Mouse (Mus musculus) MEL (cell line): Measurements from ENCODE around the gene Atxn2.

Experiments
- CHD2 ChIP-seq: IDR thresholded peaks from 2 replicates; pipeline ENCODE4 v1.6.1; 2011; ENCODE audit warnings: low read length, improper control_type of control experiment
- CTCF ChIP-seq, 3 experiments: IDR thresholded peaks in 2 of 3; conservative IDR thresholded peaks in 1 of 3; 2 replicates each; pipeline ENCODE4 v1.5.1; 2011 to 2012; ENCODE audit warnings: low read length in 3 of 3, low read depth in 2 of 3, mild to moderate bottlenecking in 2 of 3, improper control_type of control experiment in 1 of 3, inconsistent platforms in 1 of 3, mixed read lengths in 1 of 3, moderate library complexity in 1 of 3; ENCODE audit not compliant: control insufficient read depth in 1 of 3, insufficient read depth in 1 of 3, poor library complexity in 1 of 3, severe bottlenecking in 1 of 3
- EP300 ChIP-seq, 2 experiments: IDR thresholded peaks; 2 replicates each; pipeline ENCODE4 v1.6.1; 2011; ENCODE audit warnings: improper control_type of control experiment in 2 of 2, low read length in 2 of 2, low read depth in 1 of 2, mild to moderate bottlenecking in 1 of 2
- GATA1 ChIP-seq: IDR thresholded peaks from 2 replicates; pipeline ENCODE4 v1.6.1; 2011; ENCODE audit warnings: low read depth, low read length, improper control_type of control experiment

DNA sequence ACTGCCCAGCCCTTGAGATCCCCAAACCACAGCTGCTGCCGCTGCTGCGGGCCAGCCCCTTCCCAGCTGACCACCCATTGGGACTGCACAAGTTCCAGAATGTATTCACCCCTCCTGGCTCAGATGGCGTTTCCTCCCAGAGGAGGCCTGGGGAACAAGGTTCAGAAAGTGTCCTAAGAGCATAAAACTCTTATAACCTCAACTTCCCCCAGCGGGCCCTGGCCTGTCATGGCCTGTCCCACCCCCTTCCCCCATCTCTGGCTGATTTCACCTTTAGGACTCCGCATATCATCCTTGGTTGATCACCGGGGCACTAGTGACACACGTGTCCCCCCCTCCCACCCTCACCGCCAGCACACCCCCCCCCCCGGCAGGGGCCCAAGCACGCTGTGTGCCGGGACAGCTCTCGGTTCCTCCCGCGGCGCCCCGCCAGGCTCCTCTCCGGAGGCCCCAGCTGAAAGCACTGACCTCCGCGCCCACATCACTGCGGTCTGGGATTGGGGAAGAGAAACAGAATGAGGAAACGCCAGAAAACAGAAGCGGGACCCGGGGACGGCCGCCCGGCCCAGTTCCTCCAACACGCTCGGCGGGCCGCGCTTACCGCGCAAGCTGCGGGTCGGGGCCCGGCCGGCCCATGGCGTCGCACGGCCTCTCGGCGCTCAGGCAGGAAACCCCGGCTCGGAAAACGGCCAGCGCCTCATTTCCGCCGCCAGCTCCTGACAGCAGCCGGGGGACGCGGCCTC is 125.0 kb downstream of the Atxn2 start:
- no peak for TF ChIP-seq EP300 (IDR thresholded peaks at IDR 0.05; ENCODE audit: low read depth in 1 of 2, low read length in 2 of 2)
- no peak for TF ChIP-seq CTCF (IDR thresholded peaks at IDR 0.05 in 2 of 3, conservative IDR thresholded peaks at IDR 0.05 in 1 of 3; ENCODE audit: control insufficient read depth in 1 of 3, insufficient read depth in 1 of 3, low read depth in 2 of 3, low read length in 3 of 3, poor library complexity in 1 of 3, severe bottlenecking in 1 of 3)
- TF ChIP-seq GATA1 = no peak
- TF ChIP-seq CHD2 = no peak
